Comparison of ENCODE assay signal across 8 mouse cellular contexts in genomic region chr2:166592034-166592912, GRCm38 (mm10).
DNase-seq lines count a peak whose midpoint lies in the region; ATAC-seq lines count a peak whose summit lies in the region.

No protein-coding gene starts in this region.

- H3K4me2 ChIP-seq in kidney, embryonic 16.5 days (replicated peaks; ENCODE audit: low read depth, low read length), result no peak overlapping the region
- H3K4me2 ChIP-seq in liver, embryonic 11.5 days, result no peak overlapping the region
- H3K4me2 ChIP-seq in neural tube, embryonic 12.5 days (replicated peaks), result no peak overlapping the region
- H3K4me2 ChIP-seq in stomach, embryonic 16.5 days (ENCODE audit: low read depth, low read length), result no peak overlapping the region

- no peaks in the 10 kb centered on the region for H3K27me3 ChIP-seq in kidney, embryonic 16.5 days (ENCODE audit: insufficient read depth, low read length)
- no peaks in the 10 kb centered on the region for H3K27me3 ChIP-seq in liver, embryonic 11.5 days (replicated peaks; ENCODE audit: control insufficient read depth, insufficient read depth, low read length)
- no peaks in the 10 kb centered on the region for H3K27me3 ChIP-seq in neural tube, embryonic 12.5 days (replicated peaks)
- no peaks in the 10 kb centered on the region for H3K27me3 ChIP-seq in stomach, embryonic 16.5 days (ENCODE audit: control insufficient read depth, insufficient read depth, low read length)

- H3K27ac ChIP-seq in kidney, embryonic 16.5 days (ENCODE audit: low read length), result no peak overlapping the region
- H3K27ac ChIP-seq in liver, embryonic 11.5 days (ENCODE audit: low read depth, low read length), result no peak overlapping the region
- H3K27ac ChIP-seq in neural tube, embryonic 12.5 days, result no peak overlapping the region
- no peak overlapping the region for H3K27ac ChIP-seq in stomach, embryonic 16.5 days (ENCODE audit: low read length)

- H3K4me3 ChIP-seq in kidney, embryonic 16.5 days (ENCODE audit: low read length), result no peak overlapping the region
- no peak overlapping the region for H3K4me3 ChIP-seq in liver, embryonic 11.5 days (ENCODE audit: low read depth, low read length)
- H3K4me3 ChIP-seq in neural tube, embryonic 12.5 days, result no peak overlapping the region
- H3K4me3 ChIP-seq in stomach, embryonic 16.5 days (replicated peaks; ENCODE audit: low read length), result no peak overlapping the region

- WGBS in kidney, embryonic 16.5 days, result 45% methylated on average over 21 of the region's 21 CpGs
- WGBS in liver, embryonic 11.5 days, result 52% methylated on average over 21 of the region's 21 CpGs
- WGBS in neural tube, embryonic 12.5 days, result 39% methylated on average over 21 of the region's 21 CpGs
- WGBS in stomach, embryonic 16.5 days, result 47% methylated on average over 21 of the region's 21 CpGs

- H3K4me1 ChIP-seq in kidney, embryonic 16.5 days (ENCODE audit: insufficient read depth, low read length), result peaks cover 7% of the 10 kb centered on the region; the same call in 1 of the 2 replicates
- no peaks in the 10 kb centered on the region for H3K4me1 ChIP-seq in liver, embryonic 11.5 days (replicated peaks; ENCODE audit: control insufficient read depth, insufficient read depth, low read length)
- no peaks in the 10 kb centered on the region for H3K4me1 ChIP-seq in neural tube, embryonic 12.5 days
- no peaks in the 10 kb centered on the region for H3K4me1 ChIP-seq in stomach, embryonic 16.5 days (ENCODE audit: control insufficient read depth, insufficient read depth, low read length)

- H3K9me3 ChIP-seq in kidney, embryonic 16.5 days (ENCODE audit: low read length), result no peaks in the 10 kb centered on the region
- H3K9me3 ChIP-seq in liver, embryonic 11.5 days (ENCODE audit: control insufficient read depth, low read length), result no peaks in the 10 kb centered on the region
- no peaks in the 10 kb centered on the region for H3K9me3 ChIP-seq in neural tube, embryonic 12.5 days
- H3K9me3 ChIP-seq in stomach, embryonic 16.5 days (replicated peaks; ENCODE audit: control insufficient read depth, low read length), result no peaks in the 10 kb centered on the region

- 0 out of 2 replicates have a peak, but pooled peaks cover 2% of the 10 kb centered on the region for H3K36me3 ChIP-seq in kidney, embryonic 16.5 days (ENCODE audit: insufficient read depth, low read length)
- 0 out of 2 replicates have a peak, but pooled peaks cover 2% of the 10 kb centered on the region for H3K36me3 ChIP-seq in liver, embryonic 11.5 days (ENCODE audit: control insufficient read depth, insufficient read depth, low read length)
- peaks cover 29% of the 10 kb centered on the region for H3K36me3 ChIP-seq in neural tube, embryonic 12.5 days
- no peaks in the 10 kb centered on the region for H3K36me3 ChIP-seq in stomach, embryonic 16.5 days (ENCODE audit: control insufficient read depth, insufficient read depth, low read length)

- no peak overlapping the region for H3K9ac ChIP-seq in kidney, embryonic 16.5 days (replicated peaks; ENCODE audit: low read length)
- H3K9ac ChIP-seq in liver, embryonic 11.5 days (ENCODE audit: low read depth, low read length), result no peak overlapping the region
- H3K9ac ChIP-seq in neural tube, embryonic 12.5 days, result no peak overlapping the region
- no peak overlapping the region for H3K9ac ChIP-seq in stomach, embryonic 16.5 days (ENCODE audit: low read length)

- peak; percentile 70; the same call in 1 of the 2 replicates for ATAC-seq in kidney, embryonic 16.5 days (ENCODE audit: low FRiP score, low TSS enrichment)
- no peak for ATAC-seq in liver, embryonic 11.5 days (replicated peaks; ENCODE audit: low FRiP score)
- peak; percentile 21 for ATAC-seq in neural tube, embryonic 12.5 days (ENCODE audit: low FRiP score, low read depth)
- ATAC-seq in stomach, embryonic 16.5 days (ENCODE audit: insufficient read depth, low FRiP score), result peak; percentile 30; the same call in 1 of the 2 replicates

- peak; percentile 69 for DNase-seq in 3134 (ENCODE audit: extremely low read depth, insufficient read length, low spot score)
- peak; percentile 84 to 88 for DNase-seq in adrenal gland, adult 18-20 months (ENCODE audit: low spot score in 2 of 2)
- peak; percentile 83 for DNase-seq in embryo, embryonic 10.5 days (ENCODE audit: low spot score)
- DNase-seq in gastrocnemius, postnatal 4 days (ENCODE audit: low spot score in 2 of 2), result peak; percentile 63 to 77
- peak; percentile 71 for DNase-seq in liver, embryonic 11.5 days (ENCODE audit: low spot score)
